Mouse (Mus musculus) liver, adult 2 months (tissue): ENCODE data around the gene Zfp277. TPM values are rescaled to one million over a fixed set of nuclear protein-coding genes. Genes with fewer than 3 reads are reported as not detected.

Source experiments
- DNase-seq: peaks from one replicate; pipeline ENCODE4 v3.0.0-alpha.2; 2011; ENCODE audit warnings: low read depth, low spot score; ENCODE audit errors: extremely low read depth
- H3K27ac ChIP-seq: fragments of 200-500 bp; replicated peaks from 2 replicates; pipeline ENCODE4 v1.5.1; 2012; ENCODE audit warnings: low read depth, mild to moderate bottlenecking, control low read depth, inconsistent platforms, low read length; ENCODE audit not compliant: insufficient read depth
- H3K27me3 ChIP-seq: fragments of 200-500 bp; 2 replicates; pipeline ENCODE4 v1.6.1; 2012; ENCODE audit warnings: mild to moderate bottlenecking, moderate library complexity, low read length, inconsistent platforms; ENCODE audit not compliant: control insufficient read depth, insufficient read depth
- H3K36me3 ChIP-seq: fragments of 200-500 bp; 2 replicates; pipeline ENCODE4 v1.6.1; 2012; ENCODE audit warnings: low read length, inconsistent platforms; ENCODE audit not compliant: control insufficient read depth, insufficient read depth
- H3K4me1 ChIP-seq: fragments of 200-500 bp; 2 replicates; pipeline ENCODE4 v1.6.1; 2011; ENCODE audit warnings: low read length; ENCODE audit not compliant: control insufficient read depth, insufficient read depth
- H3K4me3 ChIP-seq: fragments of 200-500 bp; 2 replicates; pipeline ENCODE4 v1.5.1; 2011; ENCODE audit warnings: low read depth, mild to moderate bottlenecking, control low read depth, low read length, moderate library complexity; ENCODE audit not compliant: insufficient read depth
- H3K79me2 ChIP-seq: fragments of 200-500 bp; 2 replicates; pipeline ENCODE4 v1.6.1; 2012; ENCODE audit warnings: inconsistent platforms, mild to moderate bottlenecking, low read length, moderate library complexity; ENCODE audit not compliant: control insufficient read depth, insufficient read depth
- H3K9ac ChIP-seq: fragments of 200-500 bp; 2 replicates; pipeline ENCODE4 v1.6.1; 2012; ENCODE audit warnings: low read depth, mild to moderate bottlenecking, control low read depth, inconsistent platforms, low read length
- CTCF ChIP-seq: fragments of 200-500 bp; IDR thresholded peaks from 2 replicates; pipeline ENCODE4 v1.5.1; 2011; ENCODE audit warnings: low read depth, low read length, control low read depth
- POLR2A ChIP-seq: fragments of 200-500 bp; IDR thresholded peaks from 2 replicates; pipeline ENCODE4 v1.6.1; 2011; ENCODE audit warnings: low read length, control low read depth; ENCODE audit not compliant: insufficient read depth; ENCODE audit errors: extremely low read depth
- WGBS: fragments of 180-500 bp; shearing (Covaris S2); methylation state at CpG from one replicate; pipeline ENCODE4 v1.1.7; 2018; 5-methylcytosine and 5-hydroxymethylcytosine counted together
- polyA plus RNA-seq: library from polyadenylated mRNA; depleted of rRNA; stranded (reverse); fragments of >200 nt; gene quantifications from 2 replicates; pipeline ENCODE4 v1.2.3, GENCODE M21; 2012
- total RNA-seq: library from RNA; depleted of rRNA; stranded (reverse); fragments of >200 nt; gene quantifications from 2 replicates; pipeline ENCODE4 v1.2.3, GENCODE M21; 2014

Gene Zfp277
- total and polyA plus RNA-seq, 2 experiments, result 3.3 to 14.0 TPM

- H3K27me3 ChIP-seq, result no peaks in the 10 kb centered on the region
- peaks cover 9% of the 10 kb centered on the region for H3K4me1 ChIP-seq
- DNase-seq, result no peak
- 15% methylated on average over 2 of the region's 2 CpGs for WGBS
- H3K36me3 ChIP-seq, result no peaks in the 10 kb centered on the region
- no peak overlapping the region for H3K9ac ChIP-seq
- TF ChIP-seq CTCF (no peak), POLR2A (no peak)
- H3K27ac ChIP-seq, result no peak overlapping the region
- no peak overlapping the region for H3K4me3 ChIP-seq
- H3K79me2 ChIP-seq, result peaks cover 32% of the 10 kb centered on the region; the same call in 1 of the 2 replicates
Measured at GRCm38 (mm10) chr12:40473709-40474108, 28.0 kb upstream of the Zfp277 start.

GRCm38 (mm10) chr12:40471649-40472399 is 26.1 kb upstream of the Zfp277 start:
- H3K4me3 ChIP-seq, result peak overlapping the region; percentile 9; the same call in 1 of the 2 replicates
- 69% methylated on average over 11 of the region's 11 CpGs for WGBS
- no peak overlapping the region for H3K27ac ChIP-seq
- no peaks in the 10 kb centered on the region for H3K36me3 ChIP-seq
- TF ChIP-seq CTCF (no peak), POLR2A (no peak)
- H3K79me2 ChIP-seq, result peaks cover 29% of the 10 kb centered on the region; the same call in 1 of the 2 replicates
- peaks cover 3% of the 10 kb centered on the region; the same call in 1 of the 2 replicates for H3K4me1 ChIP-seq
- no peak for DNase-seq
- no peak overlapping the region for H3K9ac ChIP-seq
- H3K27me3 ChIP-seq, result no peaks in the 10 kb centered on the region

DNA sequence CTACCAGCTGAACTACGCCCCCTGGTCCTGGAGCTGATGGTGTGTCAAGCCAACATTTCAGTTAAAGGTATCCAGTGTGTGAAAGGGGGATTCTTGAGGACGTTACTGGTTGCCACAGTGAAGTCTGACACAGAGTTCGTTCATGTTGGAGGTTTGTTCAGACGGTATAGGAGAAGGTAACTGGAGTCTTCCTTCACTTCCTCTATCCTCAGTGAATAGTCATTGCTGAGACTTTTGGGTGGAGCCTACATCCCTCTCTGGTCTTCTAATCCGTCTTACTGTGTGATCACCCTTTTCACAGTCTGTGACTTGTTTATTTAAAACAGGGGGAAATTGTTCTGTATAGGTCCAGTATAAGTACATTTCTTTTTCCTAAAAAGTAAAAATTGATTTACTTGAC is 23.3 kb upstream of the Zfp277 start:
- Histone ChIP-seq H3K4me1 (peaks cover 9% of the 10 kb centered on the region), H3K4me3 (no peak overlapping the region), H3K9ac (no peak overlapping the region), H3K36me3 (no peaks in the 10 kb centered on the region), H3K79me2 (peaks cover 36% of the 10 kb centered on the region), H3K27me3 (no peaks in the 10 kb centered on the region), H3K27ac (no peak overlapping the region)
- TF ChIP-seq CTCF (no peak), POLR2A (no peak)
- no peak for DNase-seq
- WGBS, result 69% methylated on average over 5 of the region's 5 CpGs

DNA sequence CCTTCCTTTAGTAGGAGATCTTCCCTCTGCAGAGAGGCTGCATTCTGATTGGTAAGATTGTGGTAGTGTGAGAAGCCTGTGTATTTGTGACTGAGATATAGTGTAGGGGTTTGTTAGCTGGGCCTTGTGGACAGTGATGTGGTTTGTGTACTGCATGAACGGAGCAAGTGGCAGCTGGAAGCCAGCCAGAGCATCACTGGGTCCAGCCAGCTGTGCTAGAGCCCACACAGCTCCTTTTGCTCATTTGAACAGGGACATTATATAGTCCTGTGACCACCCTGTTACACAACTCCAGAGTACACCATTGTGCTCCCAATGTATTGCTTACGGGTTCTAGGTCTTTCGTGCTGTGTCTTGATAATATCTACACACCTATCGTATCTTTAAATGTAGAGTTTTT is 22.5 kb upstream of the Zfp277 start:
- Histone ChIP-seq H3K9ac (no peak overlapping the region), H3K79me2 (peaks cover 38% of the 10 kb centered on the region), H3K4me1 (peaks cover 9% of the 10 kb centered on the region), H3K27me3 (no peaks in the 10 kb centered on the region), H3K27ac (no peak overlapping the region), H3K36me3 (no peaks in the 10 kb centered on the region), H3K4me3 (no peak overlapping the region)
- TF ChIP-seq POLR2A, result no peak
- TF ChIP-seq CTCF, result no peak
- WGBS, result 75% methylated on average over 4 of the region's 4 CpGs
- peak; percentile 37 for DNase-seq

DNA sequence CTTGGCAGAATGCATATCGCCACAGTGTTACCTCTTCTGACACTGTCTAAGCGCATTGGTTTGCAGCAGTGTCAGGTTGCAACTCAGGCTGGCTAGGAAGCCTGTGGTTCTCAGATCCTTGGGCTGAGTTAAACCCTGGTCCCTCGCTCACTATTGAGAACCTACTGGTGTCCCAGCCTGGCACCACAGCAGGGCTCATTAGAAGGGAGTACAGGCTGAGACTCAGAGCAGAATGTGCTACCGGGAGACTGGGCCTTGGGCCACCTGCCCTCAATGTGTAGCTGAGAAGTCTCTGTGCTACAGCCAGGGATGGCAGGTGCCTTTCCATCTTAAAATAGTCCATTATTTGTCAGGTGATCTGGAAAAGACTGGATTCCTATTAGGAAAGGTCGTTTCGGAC is 18.6 kb upstream of the Zfp277 start:
- no peaks in the 10 kb centered on the region for H3K36me3 ChIP-seq
- H3K27ac ChIP-seq, result no peak overlapping the region
- peaks cover 55% of the 10 kb centered on the region for H3K79me2 ChIP-seq
- no peak overlapping the region for H3K4me3 ChIP-seq
- DNase-seq, result no peak
- no peaks in the 10 kb centered on the region for H3K27me3 ChIP-seq
- WGBS, result 79% methylated on average over 6 of the region's 6 CpGs
- H3K4me1 ChIP-seq, result peaks cover 9% of the 10 kb centered on the region
- TF ChIP-seq POLR2A (no peak), CTCF (no peak)
- H3K9ac ChIP-seq, result no peak overlapping the region

DNA sequence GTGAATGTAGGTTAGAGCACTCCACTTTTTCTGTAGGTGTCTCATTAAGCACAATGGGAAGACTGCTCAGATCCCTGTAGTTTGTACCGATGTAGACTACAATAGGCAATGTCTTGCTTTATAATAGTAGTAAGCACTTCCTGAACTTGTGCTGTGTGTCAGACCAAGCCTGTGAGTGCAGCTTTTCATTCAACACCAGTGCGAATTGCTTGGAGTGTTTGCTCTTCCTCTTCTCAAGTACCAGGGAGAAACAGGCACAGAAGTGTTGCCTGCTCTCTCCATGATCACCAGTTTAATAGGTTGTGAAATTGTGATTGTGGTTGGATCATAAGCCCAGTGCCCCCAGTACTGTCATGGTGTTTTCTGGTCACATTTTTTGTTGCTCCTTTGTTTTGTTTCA is 18.1 kb upstream of the Zfp277 start:
- 70% methylated on average over 2 of the region's 2 CpGs for WGBS
- Histone ChIP-seq H3K4me3 (no peak overlapping the region), H3K27me3 (no peaks in the 10 kb centered on the region)

More for the DNA sequence above, 18.1 kb upstream of the Zfp277 start:
- Histone ChIP-seq H3K27ac (no peak overlapping the region), H3K4me1 (peaks cover 9% of the 10 kb centered on the region), H3K79me2 (peaks cover 53% of the 10 kb centered on the region), H3K9ac (no peak overlapping the region), H3K36me3 (no peaks in the 10 kb centered on the region)
- no peak for DNase-seq
- TF ChIP-seq CTCF (no peak), POLR2A (no peak)
